Mouse (Mus musculus) kidney, postnatal 25 days (tissue): ENCODE results near the gene Urb1.
"Not testable (repeated sequence)": the region's sequence is repeated elsewhere in the genome, so short reads cannot be mapped to it uniquely, and the experiment has no call there.

Experiments used
- DNase-seq, 2 experiments: peaks; one replicate each; pipeline ENCODE4 v3.0.0; 2021; ENCODE audit warnings: mixed read lengths in 2 of 2

Gene Urb1

GRCm38 (mm10) chr16:90809975-90810715 is at the start of gene Urb1:
Gene Urb1, minus strand, starts transcription at chr16:90810413.
- DNase-seq, result peak; percentile 99 to 100

- DNase-seq, result no peak
Measured at GRCm38 (mm10) chr16:90858206-90858605, 48.0 kb upstream of the Urb1 start.

- no peak for DNase-seq
Measured at GRCm38 (mm10) chr16:90856552-90857200, 46.5 kb upstream of the Urb1 start.

- no peak for DNase-seq
Measured at GRCm38 (mm10) chr16:90851621-90852334, 41.6 kb upstream of the Urb1 start.

- no peak for DNase-seq
Measured at GRCm38 (mm10) chr16:90850881-90851280, 40.7 kb upstream of the Urb1 start.

GRCm38 (mm10) chr16:90849262-90849661 is 39.0 kb upstream of the Urb1 start:
- DNase-seq, result no peak

- DNase-seq, result peak in 1 of 2 experiments; percentile 63
Measured at GRCm38 (mm10) chr16:90848697-90849096, 38.5 kb upstream of the Urb1 start.

GRCm38 (mm10) chr16:90845591-90845990 is 35.4 kb upstream of the Urb1 start:
- no peak for DNase-seq

- no peak for DNase-seq
Measured at GRCm38 (mm10) chr16:90845038-90845437, 34.8 kb upstream of the Urb1 start.

GRCm38 (mm10) chr16:90842164-90842563 is 32.0 kb upstream of the Urb1 start:
- DNase-seq, result no peak

GRCm38 (mm10) chr16:90837431-90837830 is 27.2 kb upstream of the Urb1 start:
- no peak for DNase-seq

GRCm38 (mm10) chr16:90833041-90833791 is 23.0 kb upstream of the Urb1 start:
- no peak for DNase-seq

GRCm38 (mm10) chr16:90832495-90832894 is 22.3 kb upstream of the Urb1 start:
- no peak for DNase-seq

GRCm38 (mm10) chr16:90831676-90832075 is 21.5 kb upstream of the Urb1 start:
- peak in 1 of 2 experiments; percentile 51 for DNase-seq

GRCm38 (mm10) chr16:90830686-90831439 is 20.6 kb upstream of the Urb1 start:
- DNase-seq, result peak; percentile 86 to 93

GRCm38 (mm10) chr16:90829894-90830685 is 19.9 kb upstream of the Urb1 start:
- peak; percentile 91 to 96 for DNase-seq

GRCm38 (mm10) chr16:90829136-90829535 is 18.9 kb upstream of the Urb1 start:
- DNase-seq, result no peak

- DNase-seq, result no peak
Measured at GRCm38 (mm10) chr16:90827498-90827897, 17.3 kb upstream of the Urb1 start.

- no peak for DNase-seq
Measured at GRCm38 (mm10) chr16:90826457-90826856, 16.2 kb upstream of the Urb1 start, which contains the start of gene Eva1c. Gene Eva1c, plus strand, starts transcription at chr16:90826719.

GRCm38 (mm10) chr16:90826041-90826440 is 15.8 kb upstream of the Urb1 start:
- no peak for DNase-seq

GRCm38 (mm10) chr16:90823986-90824385 is 13.8 kb upstream of the Urb1 start:
- not testable (repeated sequence) for DNase-seq
